Mouse (Mus musculus): ENCODE results near the gene Dazap2.

DNA sequence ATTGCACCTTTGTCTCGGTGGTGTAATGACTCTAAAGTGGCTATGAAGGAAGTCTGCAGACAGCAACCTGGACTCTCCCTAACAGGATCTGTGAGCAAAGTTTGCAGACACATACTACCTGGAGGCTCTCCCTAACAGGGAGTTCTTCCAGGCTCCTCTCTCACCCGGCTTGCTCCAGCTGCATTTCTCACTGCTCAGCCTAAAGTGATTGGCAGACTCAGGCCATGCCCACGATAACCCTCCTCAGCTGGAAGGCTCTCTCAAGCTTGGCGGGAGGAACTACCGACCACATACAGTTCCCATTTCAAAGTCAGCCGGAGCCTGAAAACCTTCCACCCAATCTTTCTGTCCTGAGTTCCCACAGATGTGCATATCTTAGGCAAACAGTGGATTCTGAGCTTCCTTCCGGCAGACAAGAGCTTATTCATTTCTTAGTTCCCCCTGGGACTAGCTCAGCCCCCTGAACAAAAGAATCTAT is 51.1 kb downstream of the Dazap2 start:
- no peak for TF ChIP-seq CTCF (IDR thresholded peaks at IDR 0.05; ENCODE audit: insufficient read depth, low read depth, low read length)
- no peak for TF ChIP-seq POLR2A (IDR thresholded peaks at IDR 0.05; ENCODE audit: insufficient read depth, low read depth, low read length)

Measured in olfactory bulb, adult 2 months (tissue).